Mouse (Mus musculus) granulocyte monocyte progenitor cell, adult 5-6 weeks (primary cell): ENCODE measurements around the gene Gm10681. TPM values are rescaled to one million over a fixed set of nuclear protein-coding genes. Genes with fewer than 3 reads are reported as not detected.
"Not testable (repeated sequence)": the region's sequence is repeated elsewhere in the genome, so short reads cannot be mapped to it uniquely, and the experiment has no call there.

ENCODE experiments used
- ATAC-seq: replicated peaks from 2 replicates; pipeline ENCODE4 v1.8.0; 2016; ENCODE audit warnings: mild to moderate bottlenecking, moderate TSS enrichment, inconsistent platforms; ENCODE audit not compliant: poor library complexity, severe bottlenecking
- total RNA-seq, 2 experiments: library from RNA; stranded (forward) in 1 of 2; stranded (reverse) in 1 of 2; fragments of 200-712, 200-1000 nt in 1 of 2; fragments of >200 nt in 1 of 2; fragmentation: Nextera tagmentation in 1 of 2; gene quantifications; 2 replicates each; pipeline ENCODE4 v1.2.3; 2014 to 2017

The Gm10681 gene
- total RNA-seq (2014; fragmentation: Nextera tagmentation) (not detected in 2 replicates), total RNA-seq (2017) (not detected in 2 replicates)

- ATAC-seq, result no peak
Observed at GRCm38 (mm10) chr3:98588707-98589106, at the start of gene Gm10681. Gene Gm10681 (minus strand): TSS chr3:98588807.

GRCm38 (mm10) chr3:98635145-98635544, 46.5 kb upstream of the Gm10681 start:
- no peak for ATAC-seq

- ATAC-seq, result no peak
Observed at GRCm38 (mm10) chr3:98630152-98630551, 41.5 kb upstream of the Gm10681 start, which contains the start of gene Hsd3b5. Gene Hsd3b5 (minus strand): TSS chr3:98630252.

GRCm38 (mm10) chr3:98629633-98630032, 41.0 kb upstream of the Gm10681 start:
- no peak for ATAC-seq

- ATAC-seq, result peak; percentile 69
Observed at GRCm38 (mm10) chr3:98616786-98617185, 28.2 kb upstream of the Gm10681 start.

- peak; percentile 79 for ATAC-seq
Observed at GRCm38 (mm10) chr3:98616244-98616643, 27.6 kb upstream of the Gm10681 start.

GRCm38 (mm10) chr3:98614406-98614927, 25.9 kb upstream of the Gm10681 start:
- ATAC-seq, result not testable (repeated sequence)

GRCm38 (mm10) chr3:98613963-98614362, 25.4 kb upstream of the Gm10681 start:
- ATAC-seq, result no peak

- ATAC-seq, result not testable (repeated sequence)
Observed at GRCm38 (mm10) chr3:98613540-98613939, 24.9 kb upstream of the Gm10681 start.

GRCm38 (mm10) chr3:98587721-98588120, 886 bp downstream of the Gm10681 start:
- no peak for ATAC-seq

GRCm38 (mm10) chr3:98582622-98583021, 6.0 kb downstream of the Gm10681 start:
- ATAC-seq, result not testable (repeated sequence)

- not testable (repeated sequence) for ATAC-seq
Observed at GRCm38 (mm10) chr3:98582202-98582601, 6.4 kb downstream of the Gm10681 start.

- not testable (repeated sequence) for ATAC-seq
Observed at GRCm38 (mm10) chr3:98581024-98581423, 7.6 kb downstream of the Gm10681 start.

- not testable (repeated sequence) for ATAC-seq
Observed at GRCm38 (mm10) chr3:98567717-98568116, 20.9 kb downstream of the Gm10681 start.

GRCm38 (mm10) chr3:98564894-98565293, 23.7 kb downstream of the Gm10681 start:
- ATAC-seq, result not testable (repeated sequence)

- ATAC-seq, result not testable (repeated sequence)
Observed at GRCm38 (mm10) chr3:98563831-98564230, 24.8 kb downstream of the Gm10681 start.

GRCm38 (mm10) chr3:98560711-98561110, 27.9 kb downstream of the Gm10681 start:
- ATAC-seq, result not testable (repeated sequence)

GRCm38 (mm10) chr3:98550832-98551231, 37.8 kb downstream of the Gm10681 start:
- peak; percentile 63 for ATAC-seq

GRCm38 (mm10) chr3:98550215-98550614, 38.4 kb downstream of the Gm10681 start:
- ATAC-seq, result peak; percentile 79

GRCm38 (mm10) chr3:98548495-98548894, 40.1 kb downstream of the Gm10681 start:
- not testable (repeated sequence) for ATAC-seq

GRCm38 (mm10) chr3:98547641-98548040, 41.0 kb downstream of the Gm10681 start:
- not testable (repeated sequence) for ATAC-seq

- ATAC-seq, result not testable (repeated sequence)
Observed at GRCm38 (mm10) chr3:98524978-98525377, 63.6 kb downstream of the Gm10681 start.
